Mouse (Mus musculus) yolk sac, embryonic 10.5 days (tissue): ENCODE measurements around the gene Tmem208.
A peak's percentile ranks its signal among the peaks of the same experiment; 100 is the strongest.

Experiments used
- DNase-seq: peaks from one replicate; pipeline ENCODE4 v3.0.0-alpha.2; 2017; ENCODE audit warnings: low spot score

The Tmem208 gene

DNA sequence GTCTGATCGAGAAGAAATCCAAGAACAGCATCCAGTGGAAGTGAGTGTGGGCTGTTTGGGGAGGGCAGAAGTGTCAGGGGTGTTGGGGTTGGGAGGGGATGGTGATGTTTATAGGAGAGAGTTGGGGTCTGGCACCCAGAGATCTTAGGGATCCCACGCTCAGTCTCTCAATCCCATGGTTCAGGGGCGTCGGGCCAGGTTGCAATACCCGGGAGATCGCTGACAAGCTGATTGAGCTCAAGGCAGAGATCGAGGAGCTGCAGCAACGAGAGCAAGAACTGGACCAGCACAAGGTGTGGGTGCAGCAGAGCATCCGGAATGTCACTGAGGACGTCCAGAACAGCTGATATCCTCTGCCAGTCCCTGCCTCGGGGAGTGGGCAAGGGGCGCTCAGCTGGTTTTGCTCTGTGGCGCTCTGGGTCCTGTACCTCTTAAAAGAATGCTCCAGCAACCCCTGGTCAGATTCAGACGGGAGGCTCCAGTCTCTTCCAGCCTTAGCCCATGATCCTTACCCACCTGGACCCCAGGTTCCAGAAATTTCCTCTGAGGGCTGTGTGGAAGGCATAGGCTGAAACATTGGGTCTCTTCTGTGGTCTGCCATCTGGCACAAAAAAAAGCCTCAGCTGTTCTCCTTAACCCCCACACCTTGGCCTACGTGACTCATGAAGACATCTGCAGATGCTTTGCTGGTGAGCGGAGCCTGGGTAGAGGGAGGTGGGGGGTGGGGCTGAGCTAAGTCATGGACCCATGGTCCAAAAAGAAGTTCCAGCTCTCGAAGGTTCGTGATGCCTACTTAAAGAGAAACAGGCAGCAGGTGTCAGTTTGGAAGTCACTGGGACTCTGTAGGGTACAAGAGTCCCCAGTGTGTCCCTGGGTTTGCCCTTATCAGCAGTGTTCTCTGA is 27.6 kb upstream of the Tmem208 start:
- DNase-seq, result no peak

DNA sequence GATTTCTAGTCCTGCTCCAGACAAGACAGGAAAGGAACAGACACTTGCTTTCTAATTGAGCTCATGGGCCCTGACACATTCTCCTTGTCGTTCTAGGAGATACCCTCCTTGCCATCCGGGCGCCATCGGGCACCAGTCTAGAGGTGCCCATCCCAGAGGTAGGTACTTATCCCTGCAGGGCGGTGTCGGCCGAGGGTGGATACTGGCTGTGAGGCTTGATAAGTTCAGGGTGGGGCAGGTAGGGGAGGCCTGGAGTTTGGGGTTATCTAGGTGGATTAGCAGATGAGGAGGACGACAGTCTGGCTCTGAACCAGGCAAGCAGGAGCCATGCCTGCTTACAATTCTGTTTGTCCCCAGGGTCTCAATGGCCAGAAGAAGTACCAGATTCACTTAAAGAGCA is 26.2 kb upstream of the Tmem208 start:
- no peak for DNase-seq

DNA sequence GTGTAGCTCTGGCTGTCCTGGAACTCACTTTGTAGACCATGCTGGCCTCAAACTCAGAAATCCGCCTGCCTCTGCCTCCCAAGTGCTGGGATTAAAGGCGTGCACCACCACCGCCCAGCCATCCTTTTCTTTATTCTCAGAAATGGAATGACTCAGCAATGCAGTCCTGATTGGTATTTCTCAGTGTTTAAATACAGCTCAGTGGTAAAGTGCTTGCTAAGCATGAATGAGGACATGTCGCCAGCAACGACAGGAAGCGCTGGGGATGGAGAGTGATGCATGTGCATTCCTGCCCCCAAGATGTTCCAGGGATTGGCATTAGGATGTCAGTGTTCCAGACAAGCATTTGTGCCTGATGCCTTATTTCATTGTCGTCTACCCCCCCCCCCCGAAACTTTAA is 22.8 kb upstream of the Tmem208 start:
- DNase-seq, result no peak

DNA sequence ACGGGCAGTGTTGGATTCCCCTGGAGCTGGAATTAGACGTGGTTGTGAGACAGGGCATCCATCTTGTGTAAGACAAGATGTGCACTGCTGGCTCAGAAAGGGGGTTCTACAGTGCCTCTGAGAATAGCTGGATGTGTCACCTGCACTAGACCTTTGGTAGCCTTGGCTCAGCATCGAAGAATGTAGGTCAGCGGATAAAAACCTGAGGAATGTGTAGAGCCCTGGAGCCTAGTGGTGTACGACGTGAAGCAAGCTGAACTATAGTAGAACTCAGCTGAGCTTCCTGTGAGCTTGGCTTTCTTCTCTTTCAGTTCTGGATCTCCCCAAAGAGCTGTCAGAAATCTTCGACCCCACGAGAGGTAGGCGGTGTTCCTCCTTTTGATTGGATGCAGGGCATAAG is 22.3 kb upstream of the Tmem208 start:
- DNase-seq, result no peak

DNA sequence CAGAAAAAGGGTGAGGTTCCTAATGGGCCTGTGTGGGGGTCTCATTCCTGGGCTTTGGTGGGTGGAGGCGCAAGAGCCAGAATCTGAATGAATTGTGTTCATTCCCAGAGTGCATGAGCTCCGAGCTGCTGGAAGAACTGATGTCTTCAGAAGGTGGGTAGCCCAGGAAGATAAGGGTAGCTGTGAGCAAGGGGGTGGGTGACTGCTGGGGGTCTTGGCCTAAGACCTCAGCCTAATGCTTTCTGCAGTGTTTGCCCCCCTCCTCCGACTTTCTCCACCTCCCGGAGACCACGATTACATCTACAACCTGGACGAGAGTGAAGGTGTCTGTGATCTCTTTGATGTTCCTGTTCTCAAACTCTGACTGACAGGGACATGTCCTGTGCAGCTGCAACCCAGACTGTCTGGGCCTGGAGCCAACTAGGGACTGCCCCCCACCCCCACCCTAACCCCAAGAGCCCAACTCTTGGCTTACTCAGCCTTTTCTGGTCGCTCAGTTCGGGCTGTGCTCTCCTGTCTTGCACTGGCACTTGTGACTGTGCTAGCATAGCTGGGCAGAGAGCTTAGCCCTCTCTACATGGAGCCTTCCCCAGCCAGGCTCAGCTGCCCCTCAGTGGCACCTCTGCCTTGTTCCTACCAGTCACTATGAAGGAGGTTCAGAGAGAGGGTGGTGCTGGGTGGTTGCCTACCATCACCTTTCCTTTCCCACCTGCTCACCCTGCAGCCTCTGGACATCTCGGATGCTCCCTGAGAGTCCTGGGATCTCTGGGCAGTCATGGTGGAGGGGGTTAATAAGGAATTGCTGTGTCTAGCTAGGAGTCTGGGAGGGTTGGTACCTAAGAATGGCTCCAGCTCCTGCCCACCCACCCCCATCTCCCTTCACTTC is 21.6 kb upstream of the Tmem208 start:
- no peak for DNase-seq

DNA sequence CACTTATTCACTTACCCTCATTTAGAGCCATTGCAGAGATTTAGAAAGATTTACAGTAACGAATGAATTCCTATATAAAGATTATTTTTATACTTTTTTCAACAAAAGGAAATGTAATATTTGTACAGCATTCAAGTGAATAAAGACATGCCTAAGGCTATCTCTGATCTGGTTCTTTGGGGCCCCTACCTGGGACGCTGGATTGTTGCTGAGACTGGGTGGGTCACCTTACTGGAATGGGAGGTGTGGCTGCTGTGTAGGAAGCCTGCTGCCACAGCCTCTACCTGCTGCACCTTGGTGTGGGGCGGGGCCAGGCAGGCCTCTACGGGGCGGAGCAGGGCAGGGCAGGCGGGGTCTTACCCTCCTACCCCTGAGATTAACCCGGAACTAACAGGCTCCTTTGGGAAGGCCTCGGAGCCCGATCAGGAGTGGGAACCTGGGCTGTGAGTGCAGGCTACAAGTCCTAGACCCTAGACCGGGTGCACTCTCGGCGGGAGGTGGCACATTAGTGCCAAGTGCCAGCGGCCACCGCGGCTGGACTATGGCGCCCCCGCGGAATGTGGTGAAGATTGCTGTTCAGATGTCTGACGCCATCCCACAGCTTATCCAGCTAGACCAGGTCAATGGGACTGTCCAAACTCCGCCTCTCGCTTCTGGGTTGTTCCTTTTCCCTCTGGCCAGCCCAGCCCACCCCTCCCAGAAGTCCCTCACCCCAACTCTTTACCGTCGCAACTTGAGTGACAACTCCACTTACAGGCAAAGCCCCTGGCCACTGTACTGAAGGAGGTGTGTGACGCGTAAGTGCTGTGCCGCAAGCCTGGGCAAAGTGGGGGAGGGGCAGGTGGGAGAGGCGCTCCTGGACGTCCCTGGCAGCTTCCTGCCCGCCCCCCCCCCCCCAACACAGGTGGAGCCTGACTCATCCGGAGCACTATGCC is 20.7 kb upstream of the Tmem208 start, which contains the start of gene Elmo3:
Elmo3 (plus strand) TSS at position 391 of the 935 bp plus-strand sequence.
- peak; percentile 89 for DNase-seq

DNA sequence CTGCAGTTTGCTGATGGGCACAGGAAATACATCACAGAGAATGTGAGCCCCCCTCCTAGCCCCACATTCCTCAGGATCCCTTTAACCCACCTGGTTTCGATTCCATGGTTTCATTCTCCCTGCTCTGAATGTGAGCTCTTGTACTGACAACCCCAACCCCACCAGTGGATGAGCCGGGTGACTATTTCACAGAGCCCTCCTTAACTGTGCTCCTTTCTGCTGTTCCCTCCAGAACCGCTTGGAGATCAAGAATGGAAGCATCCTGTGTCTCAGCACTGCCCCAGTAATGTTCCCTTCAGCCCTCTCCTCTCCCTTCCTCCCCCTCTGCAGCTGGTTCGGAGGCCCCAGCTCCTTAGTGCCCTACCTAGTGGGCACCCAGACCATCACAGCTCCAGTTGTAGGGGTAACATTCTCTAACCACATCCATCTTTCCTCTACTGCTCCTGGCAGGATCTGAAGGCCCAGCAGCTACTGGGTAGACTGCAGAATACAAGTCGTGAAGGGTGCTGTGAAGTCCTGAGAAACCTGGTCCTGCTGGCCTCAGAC is 19.9 kb upstream of the Tmem208 start:
- DNase-seq, result no peak

DNA sequence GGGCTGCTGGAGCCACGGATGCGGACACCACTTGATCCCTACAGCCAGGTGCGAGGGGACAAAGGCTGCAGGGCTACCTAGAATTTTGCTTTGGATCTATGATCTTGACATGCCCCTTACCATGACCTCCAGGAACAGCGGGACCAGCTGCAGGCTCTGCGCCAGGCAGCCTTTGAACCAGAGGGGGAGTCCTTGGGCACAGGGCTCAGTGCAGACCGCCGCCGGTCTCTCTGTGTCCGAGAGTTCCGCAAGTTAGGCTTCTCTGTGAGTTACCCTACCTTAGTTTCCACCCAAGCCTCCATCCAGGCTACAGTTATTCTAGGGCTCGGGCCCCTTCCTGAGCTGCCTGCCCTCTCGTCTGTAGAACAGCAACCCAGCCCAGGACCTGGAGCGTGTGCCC is 18.5 kb upstream of the Tmem208 start:
- DNase-seq, result no peak

DNA sequence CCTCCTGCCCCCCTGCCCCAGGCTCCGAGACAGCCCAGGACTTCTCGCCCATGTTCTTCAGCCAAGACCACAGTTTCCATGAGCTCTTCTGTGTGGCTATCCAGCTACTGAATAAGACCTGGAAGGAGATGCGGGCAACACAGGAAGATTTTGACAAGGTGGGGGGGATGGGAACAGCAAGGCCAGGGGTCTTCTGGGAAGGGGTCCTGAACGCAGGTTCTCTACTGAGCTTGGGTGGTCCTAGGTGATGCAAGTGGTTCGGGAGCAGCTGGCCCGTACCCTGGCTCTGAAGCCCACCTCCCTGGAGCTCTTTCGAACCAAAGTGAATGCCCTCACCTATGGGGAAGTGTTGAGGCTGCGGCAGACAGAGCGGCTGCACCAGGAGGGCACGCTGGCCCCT is 17.7 kb upstream of the Tmem208 start:
- no peak for DNase-seq

DNA sequence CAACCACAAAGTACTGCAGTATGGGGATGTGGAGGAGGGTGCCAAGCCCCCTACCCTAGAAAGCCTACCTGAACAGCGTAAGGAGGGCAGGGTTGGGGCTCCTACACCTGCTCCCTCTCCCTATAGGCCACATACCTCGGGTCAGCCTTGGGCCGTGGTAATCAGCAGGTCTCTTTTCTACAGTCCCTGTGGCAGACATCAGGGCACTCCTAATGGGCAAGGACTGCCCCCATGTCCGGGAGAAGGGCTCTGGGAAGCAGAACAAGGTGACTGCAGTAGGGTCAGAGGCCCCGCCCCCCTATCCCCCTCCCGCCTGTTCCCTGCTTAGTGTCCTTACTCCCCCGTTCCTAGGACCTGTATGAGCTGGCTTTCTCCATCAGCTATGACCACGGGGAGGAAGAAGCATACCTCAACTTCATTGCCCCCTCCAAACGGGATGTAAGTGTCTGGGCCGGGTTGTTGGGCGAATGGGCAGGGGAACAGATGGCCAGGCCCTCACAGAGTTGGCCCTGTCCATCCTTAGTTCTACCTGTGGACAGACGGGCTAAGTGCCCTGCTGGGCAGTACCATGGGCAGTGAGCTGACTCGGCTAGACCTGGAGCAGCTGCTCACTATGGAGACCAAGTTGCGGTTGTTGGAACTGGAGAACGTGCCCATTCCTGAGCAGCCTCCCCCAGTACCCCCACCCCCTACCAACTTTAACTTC is 16.9 kb upstream of the Tmem208 start:
- no peak for DNase-seq

DNA sequence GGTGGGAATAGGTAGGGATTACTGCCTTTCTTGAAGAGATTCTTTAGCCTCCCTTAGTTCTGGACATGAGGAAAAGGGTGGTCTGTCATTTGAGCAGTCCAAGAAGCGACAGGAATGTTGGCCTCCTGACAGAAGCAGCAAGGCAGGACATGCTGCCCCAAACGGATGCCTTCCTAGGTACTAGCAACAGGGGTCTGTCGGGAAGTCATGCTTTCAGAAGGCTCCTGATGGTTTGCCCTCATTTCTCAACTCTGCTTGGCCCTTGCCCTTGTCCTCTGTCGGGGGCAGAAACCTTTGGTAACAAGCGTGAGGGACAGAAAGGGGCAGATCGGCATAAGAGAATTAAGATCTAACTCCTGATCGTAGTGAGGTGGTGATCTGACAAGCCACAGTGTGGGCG is 16.0 kb upstream of the Tmem208 start:
- DNase-seq, result no peak

DNA sequence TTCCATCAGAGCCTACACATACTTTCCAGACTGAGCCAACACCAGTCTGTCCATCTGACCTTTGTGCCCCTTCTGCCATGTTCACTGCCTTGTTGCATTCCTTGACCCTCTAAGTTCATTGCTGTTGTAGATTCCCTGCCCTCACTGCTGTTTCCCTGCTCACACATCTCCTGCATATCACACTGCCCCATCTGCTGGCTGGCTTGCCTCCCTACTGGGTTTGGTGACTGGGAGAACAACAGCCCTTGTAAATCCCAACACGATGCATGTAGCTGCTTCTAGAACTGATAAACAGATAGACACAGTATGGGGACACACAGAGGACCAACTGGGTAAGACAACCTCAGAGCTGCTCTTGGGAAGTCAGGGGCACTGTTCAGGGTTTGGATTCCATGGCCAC is 14.4 kb upstream of the Tmem208 start:
- DNase-seq, result no peak

DNA sequence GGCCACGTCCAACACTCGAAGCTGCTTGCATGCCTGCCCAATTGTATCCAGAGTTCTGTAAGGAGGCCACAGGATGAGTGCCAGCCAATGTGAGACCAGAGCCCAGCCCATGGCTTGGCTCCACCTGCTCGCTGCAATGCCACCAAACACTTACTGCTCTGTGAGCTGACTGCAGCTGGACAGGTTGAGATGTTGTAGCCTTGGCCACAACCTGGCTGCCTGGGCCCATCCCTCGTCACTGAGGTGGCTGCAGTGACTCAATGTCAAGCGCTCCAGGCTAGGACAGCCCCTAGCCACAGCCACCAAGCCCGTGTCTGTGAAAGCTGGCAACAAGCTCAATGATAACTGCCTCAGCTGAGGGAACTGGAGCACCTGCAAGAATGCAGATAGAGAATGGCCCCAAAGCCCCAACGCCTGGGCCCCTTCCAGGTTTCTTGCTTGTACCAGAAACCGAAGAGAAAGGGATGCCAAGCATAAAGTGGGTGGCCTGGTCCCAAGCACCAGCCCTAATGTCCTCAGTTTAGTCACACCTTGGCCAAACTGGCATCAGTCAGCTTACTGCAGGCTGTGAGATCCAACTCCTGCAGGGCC is 13.2 kb upstream of the Tmem208 start:
- DNase-seq, result no peak

DNA sequence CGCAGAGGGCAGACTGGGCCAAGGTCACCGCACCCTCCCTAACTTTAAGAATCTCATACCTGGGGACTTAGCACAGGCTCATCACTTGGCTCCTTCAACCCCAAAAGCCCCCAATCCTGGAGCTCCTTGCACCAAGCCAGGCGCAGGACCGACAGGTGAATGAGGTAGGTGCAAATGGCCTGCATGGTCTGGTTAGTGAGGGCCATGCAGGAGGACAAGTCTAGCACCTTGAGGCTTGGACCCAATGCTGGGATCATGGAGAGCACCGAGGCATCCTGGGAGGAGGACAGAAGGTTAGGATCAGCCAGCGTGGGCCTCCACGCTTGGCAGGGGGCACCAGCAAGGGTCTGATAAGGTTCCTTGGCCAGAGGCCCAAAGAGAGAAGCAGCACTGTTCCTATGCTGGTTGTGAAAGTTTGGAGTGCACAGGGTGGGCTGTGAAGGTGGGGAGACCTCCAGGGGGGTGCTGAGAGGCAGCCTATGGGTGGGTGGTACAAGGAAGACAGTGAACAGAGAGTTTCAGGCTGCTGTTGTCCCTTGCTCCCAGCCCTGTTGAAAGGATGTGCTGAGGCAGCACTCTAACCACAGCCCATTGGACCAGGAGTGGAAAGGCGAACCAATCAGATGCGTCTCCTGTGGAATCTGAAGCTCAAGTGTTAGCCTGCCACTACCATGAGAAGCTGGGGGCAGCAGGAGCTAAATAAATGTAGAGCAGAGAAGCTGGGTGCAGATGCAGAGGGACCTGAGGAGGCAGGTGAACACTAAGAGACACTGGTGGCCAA is 12.3 kb upstream of the Tmem208 start:
- DNase-seq, result no peak

DNA sequence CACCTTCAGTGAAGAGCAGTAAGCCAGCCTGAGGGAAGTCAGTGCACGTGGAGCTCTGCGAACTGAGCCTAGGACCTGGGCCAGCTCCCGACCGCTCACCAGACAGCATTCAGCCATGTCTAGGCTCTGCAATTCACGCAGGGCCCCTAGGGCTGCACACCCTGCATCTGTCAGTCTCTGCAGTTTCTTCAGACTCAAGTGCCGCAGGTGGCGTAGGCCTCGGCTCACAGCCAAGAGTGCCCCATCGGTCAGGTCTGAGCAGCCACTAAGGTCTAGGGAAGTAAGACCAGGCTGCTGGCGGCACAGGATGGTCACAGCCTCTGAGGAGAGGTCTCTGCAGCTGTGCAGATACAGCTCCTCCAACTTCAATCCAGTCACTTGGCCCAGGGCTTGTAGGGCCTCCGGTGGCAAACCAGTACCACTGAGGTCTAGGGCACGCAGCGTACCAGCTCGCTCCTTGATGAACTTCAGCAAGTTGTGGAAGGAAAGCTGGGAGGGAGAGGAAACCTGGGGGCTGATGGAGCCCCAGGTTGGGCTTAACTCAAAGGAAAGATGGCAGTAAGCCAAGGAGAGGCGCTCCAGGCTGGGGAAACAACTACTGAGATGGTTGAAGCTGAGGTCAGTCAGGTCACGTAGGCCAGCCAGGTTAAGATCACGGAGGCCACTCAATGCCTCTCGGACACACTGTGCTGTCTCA is 10.9 kb upstream of the Tmem208 start:
- no peak for DNase-seq

DNA sequence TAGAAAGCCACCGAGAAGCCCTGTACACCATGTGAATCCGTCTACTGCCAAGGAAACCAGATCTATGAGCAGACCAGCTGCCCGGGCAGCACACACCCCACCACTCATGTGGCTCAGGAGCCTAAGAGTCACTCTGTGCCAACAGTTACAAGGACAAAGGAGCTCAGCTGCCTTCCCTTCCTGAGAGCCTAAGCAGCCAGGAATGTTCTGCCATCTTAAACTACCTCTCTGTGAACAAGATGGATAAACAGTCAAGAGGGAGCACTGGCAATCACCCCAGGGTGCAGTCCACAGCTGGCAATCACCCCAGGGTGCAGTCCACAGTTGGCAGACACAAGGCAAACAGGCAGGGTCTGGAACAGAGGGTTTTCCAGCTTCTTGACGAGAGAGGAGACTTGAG is 8.2 kb upstream of the Tmem208 start:
- DNase-seq, result no peak

DNA sequence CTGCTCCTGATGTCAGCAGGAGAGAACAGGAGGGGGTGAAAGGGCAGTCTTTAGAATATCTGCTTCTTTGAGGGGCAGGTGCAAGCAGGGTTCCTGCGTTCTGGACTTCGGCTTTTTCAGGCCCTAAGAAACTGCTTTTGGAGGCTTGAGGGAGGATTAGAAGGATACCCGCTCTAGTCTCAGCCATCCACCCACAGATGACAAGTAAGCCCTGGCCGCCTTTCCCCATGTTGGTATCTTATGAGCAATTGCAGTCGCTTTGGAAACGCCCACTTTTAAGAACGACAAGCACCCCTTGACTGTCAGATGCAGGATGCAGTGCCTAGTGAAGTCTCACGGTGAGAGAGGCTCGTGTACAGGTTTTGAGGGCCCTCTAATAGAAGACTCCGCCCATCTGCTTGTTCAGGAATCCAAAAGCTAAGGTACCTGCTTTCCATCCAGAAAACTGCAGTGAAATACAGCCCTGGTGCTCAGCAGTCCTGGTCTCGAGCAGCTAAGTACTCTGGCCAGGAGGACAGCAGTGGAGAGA is 7.4 kb upstream of the Tmem208 start:
- DNase-seq, result no peak

DNA sequence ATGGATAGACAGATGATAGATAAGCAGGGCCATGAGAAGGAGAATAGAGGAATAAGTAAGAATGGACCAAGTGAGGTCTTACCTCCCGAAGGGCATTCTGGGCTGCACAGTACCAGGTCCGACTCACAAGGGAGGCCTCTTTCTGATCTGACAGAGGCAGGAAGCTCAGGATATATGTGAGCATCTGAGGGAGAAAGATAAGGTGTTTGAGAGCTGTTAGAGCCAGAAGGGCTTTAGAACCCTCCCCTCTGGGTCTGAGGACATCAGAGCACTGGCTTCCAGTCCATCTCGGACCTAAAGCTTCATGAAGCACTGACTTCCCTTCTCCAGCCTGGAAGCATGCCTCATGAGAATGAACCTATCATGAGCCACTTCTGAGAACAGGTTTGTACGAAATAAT is 3.0 kb upstream of the Tmem208 start:
- no peak for DNase-seq

DNA sequence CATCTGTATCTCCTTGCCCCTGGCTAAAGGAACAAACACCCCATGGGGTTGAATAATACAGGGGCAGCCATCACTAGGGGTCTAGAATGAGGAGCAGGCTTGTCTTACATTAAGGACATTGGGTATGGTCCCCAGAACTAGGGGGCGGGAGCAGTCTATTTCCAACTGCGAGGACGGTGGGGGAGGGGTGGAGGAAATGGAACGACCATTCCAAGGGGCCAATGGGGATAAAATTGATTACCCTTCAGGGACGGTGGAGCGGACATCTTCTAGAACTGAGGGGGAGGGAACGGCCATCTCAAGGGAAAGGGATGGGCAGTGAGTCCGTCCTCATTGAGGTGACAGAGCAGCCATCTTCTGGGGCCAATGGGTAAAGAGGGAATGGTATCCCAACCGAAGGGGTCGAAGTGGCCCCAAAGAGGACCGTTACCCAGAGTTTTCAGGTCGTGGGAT is 487 bp upstream of the Tmem208 start:
- DNase-seq, result no peak
